16 mouse cellular contexts compared by ENCODE assay signal in genomic region chr19:45616214-45616518, GRCm38 (mm10). TPM values are rescaled to one million over a fixed set of nuclear protein-coding genes. Genes with fewer than 3 reads are reported as not detected.
A peak's percentile ranks its signal among the peaks of the same experiment; 100 is the strongest.
DNase-seq lines count a peak whose midpoint lies in the region; ATAC-seq lines count a peak whose summit lies in the region.
"Had no signal": no experiment of that assay in that cellular context is flagged by ENCODE, and none has a peak within 500 bp of the region (broad histone marks: within the 10 kb centered on the region; RNA-seq: fewer than 3 reads in every experiment).

No protein-coding gene starts in this region.

- no peak overlapping the region for H3K9ac ChIP-seq in neural tube, embryonic 13.5 days
- no peak overlapping the region for H3K9ac ChIP-seq in intestine, embryonic 16.5 days (ENCODE audit: low read depth, low read length)
- H3K9ac ChIP-seq: liver, embryonic 14.5 days had no signal

- 0 out of 2 replicates have a peak, but pooled peaks have one; percentile 38 for ATAC-seq in neural tube, embryonic 13.5 days (ENCODE audit: low read depth)
- no peak for ATAC-seq in intestine, embryonic 16.5 days
- ATAC-seq: intestine, postnatal 0 days; Patski had no signal

- DNase-seq in embryo, embryonic 9.5 days (ENCODE audit: extremely low spot score) = peak; percentile 20
- no peak for DNase-seq in embryo, embryonic 10 days (ENCODE audit: low spot score)
- no peak for DNase-seq in neural tube, embryonic 10.5 days (ENCODE audit: extremely low spot score, low spot score)
- no peak for DNase-seq in limb, embryonic 10.5 days (ENCODE audit: low spot score)
- DNase-seq in retina, postnatal 1 day = peak; percentile 81
- no peak for DNase-seq in right cerebral cortex, postnatal 36 days (ENCODE audit: low spot score in 2 of 2)
- DNase-seq: cerebellum, postnatal 14 days; heart, postnatal 4 days; lung, postnatal 14 days had no signal

- H3K36me3 ChIP-seq in neural tube, embryonic 13.5 days = peaks cover 8% of the 10 kb centered on the region; the same call in 1 of the 2 replicates
- no peaks in the 10 kb centered on the region for H3K36me3 ChIP-seq in limb, embryonic 10.5 days
- no peaks in the 10 kb centered on the region for H3K36me3 ChIP-seq in intestine, embryonic 16.5 days (ENCODE audit: control insufficient read depth, insufficient read depth, low read length)

- WGBS in neural tube, embryonic 13.5 days = 20% methylated on average over 4 of the region's 4 CpGs
- 44% methylated on average over 4 of the region's 4 CpGs for WGBS in limb, embryonic 10.5 days
- WGBS in intestine, embryonic 16.5 days = 52% methylated on average over 4 of the region's 4 CpGs

- no peak overlapping the region for H3K27ac ChIP-seq in neural tube, embryonic 13.5 days (replicated peaks)
- H3K27ac ChIP-seq in limb, embryonic 10.5 days = peak overlapping the region; percentile 25; the same call in 1 of the 2 replicates
- H3K27ac ChIP-seq in intestine, embryonic 16.5 days (ENCODE audit: low read length) = no peak overlapping the region
- H3K27ac ChIP-seq: heart, embryonic 13.5 days; kidney, postnatal 0 days; liver, embryonic 14.5 days had no signal

- H3K4me1 ChIP-seq in neural tube, embryonic 13.5 days (replicated peaks) = peaks cover 33% of the 10 kb centered on the region
- H3K4me1 ChIP-seq in limb, embryonic 10.5 days = peaks cover 35% of the 10 kb centered on the region
- H3K4me1 ChIP-seq in intestine, embryonic 16.5 days (ENCODE audit: control insufficient read depth, insufficient read depth, low read length) = peaks cover 7% of the 10 kb centered on the region

- H3K9me3 ChIP-seq in neural tube, embryonic 13.5 days = no peaks in the 10 kb centered on the region
- H3K9me3 ChIP-seq in limb, embryonic 10.5 days (replicated peaks) = no peaks in the 10 kb centered on the region
- no peaks in the 10 kb centered on the region for H3K9me3 ChIP-seq in intestine, embryonic 16.5 days (ENCODE audit: control insufficient read depth, low read length)
- H3K9me3 ChIP-seq: heart, embryonic 13.5 days had no signal

- no peak overlapping the region for H3K4me2 ChIP-seq in neural tube, embryonic 13.5 days
- H3K4me2 ChIP-seq in intestine, embryonic 16.5 days (ENCODE audit: low read depth, low read length) = no peak overlapping the region
- H3K4me2 ChIP-seq: heart, embryonic 13.5 days had no signal

- no peak overlapping the region for H3K4me3 ChIP-seq in neural tube, embryonic 13.5 days
- H3K4me3 ChIP-seq in limb, embryonic 10.5 days = no peak overlapping the region
- no peak overlapping the region for H3K4me3 ChIP-seq in intestine, embryonic 16.5 days (ENCODE audit: low read length)
- H3K4me3 ChIP-seq: heart, embryonic 13.5 days had no signal

- H3K27me3 ChIP-seq in neural tube, embryonic 13.5 days = peaks cover 34% of the 10 kb centered on the region
- 0 out of 2 replicates have a peak, but pooled peaks cover 9% of the 10 kb centered on the region for H3K27me3 ChIP-seq in limb, embryonic 10.5 days (ENCODE audit: low read depth, poor library complexity, severe bottlenecking)
- no peaks in the 10 kb centered on the region for H3K27me3 ChIP-seq in intestine, embryonic 16.5 days (replicated peaks; ENCODE audit: control insufficient read depth, insufficient read depth, low read length)
- H3K27me3 ChIP-seq: heart, embryonic 13.5 days; Patski had no signal

RNA-seq across cellular contexts. Expression of gene Fbxw4, which starts 43.9 kb away (rescaled TPM):
- polyA plus RNA-seq in neural tube, embryonic 13.5 days (2015; fragmentation: Nextera tagmentation; extraction: Ambion mirVana) = 6.4 and 6.9 TPM in 2 replicates
- polyA plus RNA-seq in limb, embryonic 10.5 days (2016; fragmentation: Nextera tagmentation; extraction: Ambion mirVana) = 3.9 and 5.3 TPM in 2 replicates
- polyA plus RNA-seq in intestine, embryonic 16.5 days (2015; fragmentation: Nextera tagmentation; extraction: Ambion mirVana) = 2.5 and 2.8 TPM in 2 replicates

RNA-seq across cellular contexts. Expression of gene Gm17018, which starts 55.8 kb away (rescaled TPM):
- 63.4 and 66.7 TPM in 2 replicates for polyA plus RNA-seq in neural tube, embryonic 13.5 days (2015; fragmentation: Nextera tagmentation; extraction: Ambion mirVana)
- polyA plus RNA-seq in limb, embryonic 10.5 days (2016; fragmentation: Nextera tagmentation; extraction: Ambion mirVana) = 43.0 and 43.6 TPM in 2 replicates
- 30.4 and 34.6 TPM in 2 replicates for polyA plus RNA-seq in intestine, embryonic 16.5 days (2015; fragmentation: Nextera tagmentation; extraction: Ambion mirVana)

RNA-seq across cellular contexts. Expression of gene Poll, which starts 55.8 kb away (rescaled TPM):
- 12.0 and 14.2 TPM in 2 replicates for polyA plus RNA-seq in neural tube, embryonic 13.5 days (2015; fragmentation: Nextera tagmentation; extraction: Ambion mirVana)
- 22.6 and 25.9 TPM in 2 replicates for polyA plus RNA-seq in limb, embryonic 10.5 days (2016; fragmentation: Nextera tagmentation; extraction: Ambion mirVana)
- polyA plus RNA-seq in intestine, embryonic 16.5 days (2015; fragmentation: Nextera tagmentation; extraction: Ambion mirVana) = 14.5 and 14.7 TPM in 2 replicates

Comparison
In these comparisons a context has a peak if more than half of its experiments do, and no peak if none do; other contexts are left out.
1. DNase-seq: peak in embryo, embryonic 9.5 days (single experiment) and retina, postnatal 1 day (single experiment); none in embryo, embryonic 10 days (single experiment), neural tube, embryonic 10.5 days (single experiment), limb, embryonic 10.5 days (single experiment) and right cerebral cortex, postnatal 36 days (0 of 2).